Mouse (Mus musculus) liver, embryonic 14.5 days (tissue): ENCODE data around the gene Sdhaf1.

Experiments used
- CTCF ChIP-seq: IDR thresholded peaks from 2 replicates; pipeline ENCODE4 v1.5.1; 2016; ENCODE audit warnings: antibody characterized with exemption, low read depth, control low read depth
- EP300 ChIP-seq: IDR thresholded peaks from 2 replicates; pipeline ENCODE4 v1.6.1; 2016; ENCODE audit warnings: antibody characterized with exemption, low read depth

DNA sequence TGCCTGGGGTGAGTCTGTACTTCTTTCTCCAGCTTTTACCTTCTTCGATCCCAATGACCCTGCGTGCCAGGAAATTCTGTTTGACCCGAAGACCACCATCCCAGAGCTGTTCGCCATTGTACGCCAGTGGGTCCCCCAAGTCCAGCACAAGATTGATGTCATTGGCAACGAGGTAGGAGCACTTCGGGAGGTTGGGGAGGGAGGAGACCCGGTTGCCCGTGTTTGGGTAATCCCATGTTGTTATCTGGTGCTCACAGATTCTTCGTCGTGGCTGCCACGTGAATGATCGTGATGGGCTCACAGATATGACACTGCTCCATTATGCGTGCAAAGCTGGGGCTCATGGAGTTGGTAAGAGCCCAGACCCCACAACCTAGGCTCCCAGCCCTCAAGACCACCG, 26.9 kb downstream of the Sdhaf1 start:
- TF ChIP-seq EP300 (no peak), CTCF (no peak)
